ENCODE assay signal across 8 mouse cellular contexts in genomic region chr6:72900952-72901351, GRCm38 (mm10). TPM values are rescaled to one million over a fixed set of nuclear protein-coding genes. Genes with fewer than 3 reads are reported as not detected.
DNase-seq lines count a peak whose midpoint lies in the region; ATAC-seq and TF ChIP-seq lines count a peak whose summit lies in the region.

No protein-coding gene starts in this region.

- TF ChIP-seq CTCF in cortical plate, adult 2 months (IDR thresholded peaks at IDR 0.05; ENCODE audit: extremely low read depth, insufficient read depth, low read length), result no peak

- peak overlapping the region; percentile 71 for H3K4me2 ChIP-seq in kidney, embryonic 14.5 days (replicated peaks; ENCODE audit: low read depth, low read length)
- peak overlapping the region; percentile 80 for H3K4me2 ChIP-seq in hindbrain, embryonic 14.5 days (replicated peaks)
- peak overlapping the region; percentile 86 for H3K4me2 ChIP-seq in midbrain, embryonic 16.5 days (ENCODE audit: low read length)

- no peaks in the 10 kb centered on the region for H3K36me3 ChIP-seq in kidney, embryonic 14.5 days (ENCODE audit: control insufficient read depth, insufficient read depth, low read length)
- H3K36me3 ChIP-seq in hindbrain, embryonic 14.5 days (replicated peaks; ENCODE audit: control insufficient read depth, insufficient read depth), result peaks cover 4% of the 10 kb centered on the region; the same call in 1 of the 2 replicates
- no peaks in the 10 kb centered on the region for H3K36me3 ChIP-seq in midbrain, embryonic 16.5 days (ENCODE audit: control insufficient read depth, insufficient read depth, low read length)

- TF ChIP-seq POLR2A in cortical plate, adult 2 months (IDR thresholded peaks at IDR 0.05; ENCODE audit: extremely low read depth, insufficient read depth, low read length), result no peak

- WGBS in kidney, embryonic 14.5 days, result 57% methylated on average over 7 of the region's 7 CpGs
- WGBS in hindbrain, embryonic 14.5 days, result 60% methylated on average over 7 of the region's 7 CpGs
- 67% methylated on average over 7 of the region's 7 CpGs for WGBS in midbrain, embryonic 16.5 days

- H3K4me3 ChIP-seq in kidney, embryonic 14.5 days (ENCODE audit: low read length), result peak overlapping the region; percentile 95; the same call in 1 of the 2 replicates
- peak overlapping the region; percentile 62; the same call in 1 of the 2 replicates for H3K4me3 ChIP-seq in cortical plate, adult 2 months (ENCODE audit: insufficient read depth, low read length)
- peak overlapping the region; percentile 97 for H3K4me3 ChIP-seq in hindbrain, embryonic 14.5 days (replicated peaks; ENCODE audit: low read length)
- no peak overlapping the region for H3K4me3 ChIP-seq in midbrain, embryonic 16.5 days (ENCODE audit: low read depth, low read length)

- DNase-seq in kidney, adult 9 months, result no peak
- no peak for DNase-seq in hindbrain, embryonic 14.5 days (ENCODE audit: low spot score)
- DNase-seq in right cerebral cortex, postnatal 10 days (ENCODE audit: low spot score in 2 of 2), result no peak
- no peak for DNase-seq in gastrocnemius, postnatal 4 days (ENCODE audit: low spot score in 2 of 2)
- no peak for DNase-seq in adrenal gland, adult 2 months

- H3K9me3 ChIP-seq in kidney, embryonic 14.5 days (ENCODE audit: control insufficient read depth, low read length), result no peaks in the 10 kb centered on the region
- no peaks in the 10 kb centered on the region for H3K9me3 ChIP-seq in hindbrain, embryonic 14.5 days (ENCODE audit: control insufficient read depth, low read length)
- no peaks in the 10 kb centered on the region for H3K9me3 ChIP-seq in midbrain, embryonic 16.5 days (replicated peaks; ENCODE audit: control insufficient read depth, low read length, poor library complexity, severe bottlenecking)

- peak overlapping the region; percentile 100; the same call in 1 of the 2 replicates for H3K9ac ChIP-seq in kidney, embryonic 14.5 days (ENCODE audit: low read depth, low read length)
- peak overlapping the region; percentile 99 for H3K9ac ChIP-seq in hindbrain, embryonic 14.5 days
- no peak overlapping the region for H3K9ac ChIP-seq in midbrain, embryonic 16.5 days (ENCODE audit: low read depth, low read length)

- no peak for ATAC-seq in kidney, embryonic 14.5 days (ENCODE audit: low FRiP score, low TSS enrichment)
- no peak for ATAC-seq in hindbrain, embryonic 14.5 days (ENCODE audit: low FRiP score)
- ATAC-seq in midbrain, embryonic 16.5 days, result no peak

- H3K27ac ChIP-seq in kidney, embryonic 14.5 days (ENCODE audit: low read depth, low read length), result peak overlapping the region; percentile 99
- H3K27ac ChIP-seq in cortical plate, adult 2 months (ENCODE audit: insufficient read depth, low read length), result no peak overlapping the region
- 0 out of 2 replicates have a peak overlapping the region, but pooled peaks have one; percentile 97 for H3K27ac ChIP-seq in hindbrain, embryonic 14.5 days
- H3K27ac ChIP-seq in midbrain, embryonic 16.5 days (ENCODE audit: low read length), result no peak overlapping the region

- H3K27me3 ChIP-seq in kidney, embryonic 14.5 days (ENCODE audit: control insufficient read depth, insufficient read depth, low read length), result no peaks in the 10 kb centered on the region
- no peaks in the 10 kb centered on the region for H3K27me3 ChIP-seq in hindbrain, embryonic 14.5 days (ENCODE audit: control insufficient read depth, insufficient read depth, low read length)
- H3K27me3 ChIP-seq in midbrain, embryonic 16.5 days (ENCODE audit: control insufficient read depth, insufficient read depth, low read depth, low read length), result no peaks in the 10 kb centered on the region

- peaks cover 12% of the 10 kb centered on the region for H3K4me1 ChIP-seq in kidney, embryonic 14.5 days (ENCODE audit: control insufficient read depth, insufficient read depth, low read length)
- H3K4me1 ChIP-seq in cortical plate, adult 2 months (ENCODE audit: control insufficient read depth, insufficient read depth, low read length), result peaks cover 5% of the 10 kb centered on the region; the same call in 1 of the 2 replicates
- peaks cover 23% of the 10 kb centered on the region for H3K4me1 ChIP-seq in hindbrain, embryonic 14.5 days (replicated peaks; ENCODE audit: control insufficient read depth, insufficient read depth, low read length)
- peaks cover 18% of the 10 kb centered on the region for H3K4me1 ChIP-seq in midbrain, embryonic 16.5 days (ENCODE audit: control insufficient read depth, insufficient read depth, low read length)

RNA-seq across cellular contexts. Expression of gene Kcmf1, which starts 1.2 kb away (rescaled TPM):
- polyA plus RNA-seq in kidney, embryonic 14.5 days (2014; fragmentation: Nextera tagmentation; extraction: Ambion mirVana), result 35.9 and 47.9 TPM in 2 replicates
- 80.4 and 87.7 TPM in 2 replicates for polyA plus RNA-seq in cortical plate, adult 2 months (2012; rRNA removed)
- 41.1 and 43.1 TPM in 2 replicates for polyA plus RNA-seq in hindbrain, embryonic 14.5 days (2014; fragmentation: Nextera tagmentation; extraction: Ambion mirVana)
- 29.7 and 32.4 TPM in 2 replicates for polyA plus RNA-seq in midbrain, embryonic 16.5 days (2015; fragmentation: Nextera tagmentation; extraction: Ambion mirVana)
- total RNA-seq in gastrocnemius, postnatal 4 days (2021), result 10 to 100 TPM; 74.8 to 81.2 TPM
- total RNA-seq in adrenal gland, adult 2 months (2021), result 100 to 1,000 TPM in 1 of 2 experiments, 10 to 100 TPM in 1; 77.9 to 108 TPM
- 213 and 217 TPM in 2 replicates for polyA plus RNA-seq in adrenal gland, adult 2 months (2012; rRNA removed)

RNA-seq across cellular contexts. Expression of gene Tmsb10, which starts 57.6 kb away (rescaled TPM):
- polyA plus RNA-seq in kidney, embryonic 14.5 days (2014; fragmentation: Nextera tagmentation; extraction: Ambion mirVana), result 2,275 and 2,927 TPM in 2 replicates
- 462 and 568 TPM in 2 replicates for polyA plus RNA-seq in cortical plate, adult 2 months (2012; rRNA removed)
- 5,328 and 5,854 TPM in 2 replicates for polyA plus RNA-seq in hindbrain, embryonic 14.5 days (2014; fragmentation: Nextera tagmentation; extraction: Ambion mirVana)
- polyA plus RNA-seq in midbrain, embryonic 16.5 days (2015; fragmentation: Nextera tagmentation; extraction: Ambion mirVana), result 5,026 and 5,182 TPM in 2 replicates
- 1,000 to 10,000 TPM; 1,063 to 1,068 TPM for total RNA-seq in gastrocnemius, postnatal 4 days (2021)
- total RNA-seq in adrenal gland, adult 2 months (2021), result 100 to 1,000 TPM; 169 to 249 TPM
- polyA plus RNA-seq in adrenal gland, adult 2 months (2012; rRNA removed), result 18.0 and 18.5 TPM in 2 replicates

Comparison
In these comparisons a context has a peak if more than half of its experiments do, and no peak if none do; other contexts are left out.
1. H3K27ac ChIP-seq: peak in kidney, embryonic 14.5 days (single experiment) and hindbrain, embryonic 14.5 days (single experiment); none in cortical plate, adult 2 months (single experiment) and midbrain, embryonic 16.5 days (single experiment).
2. RNA of gene Tmsb10, which starts 57.6 kb away (polyA plus RNA-seq): 5,328 to 5,854 TPM in hindbrain, embryonic 14.5 days, 5,026 to 5,182 TPM in midbrain, embryonic 16.5 days, 2,275 to 2,927 TPM in kidney, embryonic 14.5 days and 462 to 568 TPM in cortical plate, adult 2 months; 18.0 to 18.5 TPM in adrenal gland, adult 2 months; every median in the first group is over 10 times any median in the second.
3. Peak in every context shown above with its lines, with median percentiles within 50 percentile points of each other: H3K4me2 ChIP-seq.